Mouse (Mus musculus): ENCODE measurements around the gene Ralbp1. TPM values are rescaled to one million over a fixed set of nuclear protein-coding genes. Genes with fewer than 3 reads are reported as not detected.
A peak's percentile ranks its signal among the peaks of the same experiment; 100 is the strongest.

The Ralbp1 gene
- polyA plus RNA-seq, 1 experiment, result 60.5 TPM

DNA sequence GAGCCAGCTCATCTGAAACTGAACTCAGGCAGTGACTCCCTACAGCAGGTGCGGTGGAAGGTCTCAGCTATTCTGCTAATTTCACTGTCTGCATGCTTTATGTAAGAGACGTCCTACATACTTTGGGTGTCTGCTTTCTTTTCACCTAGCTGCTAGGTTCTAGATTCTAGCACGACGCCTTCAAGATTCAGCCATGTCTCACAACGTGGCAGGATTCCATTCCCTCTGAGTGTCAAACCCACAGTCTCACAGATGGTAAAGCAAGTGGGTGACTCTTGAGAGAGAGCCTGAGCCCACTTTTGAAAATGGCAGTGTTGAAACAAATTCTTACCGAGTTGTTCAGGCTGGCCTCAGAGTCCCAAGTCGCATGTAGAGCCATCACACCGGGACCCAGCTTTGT lies 18.2 kb upstream of the Ralbp1 start:
- TF ChIP-seq POLR2A (IDR thresholded peaks at IDR 0.05; ENCODE audit: borderline replicate concordance, extremely low read depth, low read depth, low read length) (no peak), CTCF (IDR thresholded peaks at IDR 0.05; ENCODE audit: insufficient read depth, low read length) (no peak)
- Histone ChIP-seq H3K4me1 (ENCODE audit: control insufficient read depth, insufficient read depth, low read length) (peaks cover 3% of the 10 kb centered on the region; the same call in 1 of the 2 replicates), H3K4me3 (replicated peaks; ENCODE audit: extremely low read depth, low read depth, low read length) (no peak overlapping the region)
- WGBS, result 95% methylated on average over 8 of the region's 8 CpGs
- DNase-seq, result no peak

DNA sequence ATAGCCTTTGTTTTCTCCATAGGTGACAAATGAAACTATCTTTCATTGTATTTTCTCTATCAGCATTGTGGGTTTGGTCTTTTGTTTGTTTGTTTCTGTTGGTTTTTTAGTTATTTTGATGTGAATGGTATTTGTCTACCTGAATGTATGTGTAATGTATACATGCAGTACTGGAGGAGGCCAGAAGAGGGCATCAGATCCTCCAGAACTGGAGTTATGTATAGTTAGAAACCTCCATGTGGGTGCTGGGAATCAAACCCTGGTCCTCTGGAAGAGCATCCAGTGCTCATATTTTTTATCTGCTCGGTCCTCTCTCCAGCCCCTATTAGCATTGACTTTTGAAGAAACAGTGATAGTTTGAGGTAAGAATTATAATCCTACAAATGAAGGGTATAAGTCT lies 17.4 kb upstream of the Ralbp1 start:
- TF ChIP-seq CTCF (IDR thresholded peaks at IDR 0.05; ENCODE audit: insufficient read depth, low read length) (no peak), POLR2A (IDR thresholded peaks at IDR 0.05; ENCODE audit: borderline replicate concordance, extremely low read depth, low read depth, low read length) (no peak)
- WGBS, result 92% methylated on average over 1 of the region's 1 CpGs
- Histone ChIP-seq H3K4me3 (replicated peaks; ENCODE audit: extremely low read depth, low read depth, low read length) (no peak overlapping the region), H3K4me1 (ENCODE audit: control insufficient read depth, insufficient read depth, low read length) (peaks cover 3% of the 10 kb centered on the region; the same call in 1 of the 2 replicates)
- DNase-seq, result no peak

DNA sequence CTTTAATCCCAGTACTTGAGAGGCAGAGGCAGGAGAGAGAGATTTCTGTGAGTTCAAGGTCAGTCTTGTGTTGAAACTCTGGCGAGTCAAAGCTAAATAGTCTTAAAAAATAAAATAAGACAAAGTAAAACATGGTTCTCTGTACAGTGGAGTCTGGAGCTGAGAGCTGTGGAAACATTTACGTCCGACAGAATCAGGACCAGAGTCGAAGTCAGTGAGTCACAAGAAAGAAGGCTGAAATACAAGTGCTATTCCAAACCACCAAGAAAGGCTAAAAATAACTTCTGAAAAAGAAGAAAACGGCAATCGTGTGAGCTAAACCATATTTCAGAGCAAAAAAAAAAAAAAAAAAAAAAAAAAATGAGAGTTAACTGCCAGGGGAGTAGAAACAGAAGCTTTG lies 16.7 kb upstream of the Ralbp1 start:
- peaks cover 3% of the 10 kb centered on the region; the same call in 1 of the 2 replicates for H3K4me1 ChIP-seq (ENCODE audit: control insufficient read depth, insufficient read depth, low read length)
- H3K4me3 ChIP-seq (replicated peaks; ENCODE audit: extremely low read depth, low read depth, low read length), result no peak overlapping the region
- whole genome bisulfite sequencing, result 75% methylated on average over 6 of the region's 6 CpGs
- TF ChIP-seq CTCF (IDR thresholded peaks at IDR 0.05; ENCODE audit: insufficient read depth, low read length), result no peak
- TF ChIP-seq POLR2A (IDR thresholded peaks at IDR 0.05; ENCODE audit: borderline replicate concordance, extremely low read depth, low read depth, low read length), result no peak
- no peak for DNase-seq

DNA sequence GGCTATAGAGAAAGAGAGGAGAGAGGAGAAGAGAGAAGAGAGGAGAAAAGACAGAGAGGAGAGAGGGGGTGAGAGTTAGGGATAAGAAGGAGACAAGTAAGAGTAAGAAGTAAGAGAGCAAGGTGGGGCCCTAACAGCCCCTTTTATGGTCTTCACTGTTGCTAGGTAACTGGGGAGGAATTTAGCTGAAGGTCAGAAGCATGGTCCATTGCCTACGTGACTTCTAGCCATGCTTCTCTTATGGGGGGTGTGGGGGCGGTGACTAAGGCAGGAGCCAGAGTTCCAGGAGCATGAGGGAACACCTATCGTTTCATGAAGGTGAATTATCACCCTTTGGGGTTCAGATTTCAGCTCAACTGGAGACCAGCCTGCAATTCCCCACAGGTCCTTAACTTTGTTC lies 10.4 kb upstream of the Ralbp1 start:
- Histone ChIP-seq H3K4me1 (ENCODE audit: control insufficient read depth, insufficient read depth, low read length) (no peaks in the 10 kb centered on the region), H3K4me3 (replicated peaks; ENCODE audit: extremely low read depth, low read depth, low read length) (no peak overlapping the region)
- 62% methylated on average over 3 of the region's 3 CpGs for WGBS
- TF ChIP-seq POLR2A (IDR thresholded peaks at IDR 0.05; ENCODE audit: borderline replicate concordance, extremely low read depth, low read depth, low read length) (no peak), CTCF (IDR thresholded peaks at IDR 0.05; ENCODE audit: insufficient read depth, low read length) (no peak)
- DNase-seq, result no peak

DNA sequence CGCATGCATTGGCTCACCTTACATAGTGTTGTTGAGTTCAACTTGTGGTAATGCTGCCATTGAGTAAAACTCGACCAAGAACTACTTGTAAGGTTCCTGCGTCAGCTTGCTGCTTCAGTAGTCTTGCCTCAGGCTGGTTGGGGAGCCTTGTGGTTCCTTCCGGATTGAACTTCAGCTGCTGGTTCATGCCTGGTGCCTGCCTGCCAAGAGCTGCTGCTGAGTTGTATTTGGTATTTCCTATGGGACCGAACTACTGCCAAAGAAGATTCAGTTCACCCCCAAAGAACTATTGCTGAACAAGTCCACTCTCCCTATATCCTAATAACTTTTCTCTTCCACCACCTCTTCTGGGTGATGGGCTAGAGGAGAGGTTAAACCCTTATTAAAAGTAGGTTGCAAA lies 3.9 kb upstream of the Ralbp1 start:
- DNase-seq, result no peak
- Histone ChIP-seq H3K4me3 (replicated peaks; ENCODE audit: extremely low read depth, low read depth, low read length) (no peak overlapping the region), H3K4me1 (ENCODE audit: control insufficient read depth, insufficient read depth, low read length) (peaks cover 5% of the 10 kb centered on the region; the same call in 1 of the 2 replicates)
- whole genome bisulfite sequencing, result 82% methylated on average over 5 of the region's 5 CpGs
- TF ChIP-seq POLR2A (IDR thresholded peaks at IDR 0.05; ENCODE audit: borderline replicate concordance, extremely low read depth, low read depth, low read length) (no peak), CTCF (IDR thresholded peaks at IDR 0.05; ENCODE audit: insufficient read depth, low read length) (no peak)

DNA sequence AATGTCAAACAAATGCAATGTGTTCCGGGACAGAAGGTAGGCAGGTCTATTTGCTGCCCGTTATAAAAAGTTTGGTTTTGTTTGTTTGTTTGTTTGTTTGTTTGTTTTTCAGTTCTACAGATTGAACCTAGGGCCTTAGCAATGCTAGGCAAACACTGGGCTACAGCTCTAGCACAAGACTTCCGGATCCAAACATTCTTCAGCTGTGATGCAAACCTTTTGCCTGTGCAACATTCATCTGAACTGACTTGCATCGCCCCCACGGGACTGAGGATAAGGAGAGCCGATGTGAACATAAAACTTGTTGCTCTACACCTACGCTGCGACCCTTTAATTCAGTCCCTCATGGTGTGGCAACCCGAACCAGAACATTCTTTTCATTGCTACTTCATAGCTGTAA lies 973 bp upstream of the Ralbp1 start:
- DNase-seq, result no peak
- WGBS, result 46% methylated on average over 9 of the region's 9 CpGs
- peaks cover 12% of the 10 kb centered on the region for H3K4me1 ChIP-seq (ENCODE audit: control insufficient read depth, insufficient read depth, low read length)
- TF ChIP-seq CTCF (IDR thresholded peaks at IDR 0.05; ENCODE audit: insufficient read depth, low read length) (no peak), POLR2A (IDR thresholded peaks at IDR 0.05; ENCODE audit: borderline replicate concordance, extremely low read depth, low read depth, low read length) (no peak)
- H3K4me3 ChIP-seq (replicated peaks; ENCODE audit: extremely low read depth, low read depth, low read length), result peak overlapping the region; percentile 37

DNA sequence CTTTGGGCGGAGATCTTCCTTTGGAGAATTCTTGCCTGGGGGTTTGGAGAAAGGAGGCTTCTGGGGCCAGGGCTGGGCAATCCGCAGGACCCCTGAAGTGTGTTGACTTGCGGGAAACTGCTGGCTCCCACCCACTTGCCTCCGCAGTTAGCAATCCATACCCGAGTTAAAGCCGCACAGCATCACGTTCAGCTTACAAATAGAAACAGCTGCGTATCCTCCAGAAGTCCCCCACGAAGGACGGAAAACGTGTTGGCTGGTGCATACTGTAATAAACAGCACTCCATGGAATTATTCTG lies 251 bp downstream of the Ralbp1 start:
- DNase-seq, result no peak
- H3K4me1 ChIP-seq (ENCODE audit: control insufficient read depth, insufficient read depth, low read length), result peaks cover 17% of the 10 kb centered on the region
- no peak for TF ChIP-seq POLR2A (IDR thresholded peaks at IDR 0.05; ENCODE audit: borderline replicate concordance, extremely low read depth, low read depth, low read length)
- no peak for TF ChIP-seq CTCF (IDR thresholded peaks at IDR 0.05; ENCODE audit: insufficient read depth, low read length)
- H3K4me3 ChIP-seq (replicated peaks; ENCODE audit: extremely low read depth, low read depth, low read length), result peak overlapping the region; percentile 77
- whole genome bisulfite sequencing, result under 1% methylated on average over 11 of the region's 11 CpGs

DNA sequence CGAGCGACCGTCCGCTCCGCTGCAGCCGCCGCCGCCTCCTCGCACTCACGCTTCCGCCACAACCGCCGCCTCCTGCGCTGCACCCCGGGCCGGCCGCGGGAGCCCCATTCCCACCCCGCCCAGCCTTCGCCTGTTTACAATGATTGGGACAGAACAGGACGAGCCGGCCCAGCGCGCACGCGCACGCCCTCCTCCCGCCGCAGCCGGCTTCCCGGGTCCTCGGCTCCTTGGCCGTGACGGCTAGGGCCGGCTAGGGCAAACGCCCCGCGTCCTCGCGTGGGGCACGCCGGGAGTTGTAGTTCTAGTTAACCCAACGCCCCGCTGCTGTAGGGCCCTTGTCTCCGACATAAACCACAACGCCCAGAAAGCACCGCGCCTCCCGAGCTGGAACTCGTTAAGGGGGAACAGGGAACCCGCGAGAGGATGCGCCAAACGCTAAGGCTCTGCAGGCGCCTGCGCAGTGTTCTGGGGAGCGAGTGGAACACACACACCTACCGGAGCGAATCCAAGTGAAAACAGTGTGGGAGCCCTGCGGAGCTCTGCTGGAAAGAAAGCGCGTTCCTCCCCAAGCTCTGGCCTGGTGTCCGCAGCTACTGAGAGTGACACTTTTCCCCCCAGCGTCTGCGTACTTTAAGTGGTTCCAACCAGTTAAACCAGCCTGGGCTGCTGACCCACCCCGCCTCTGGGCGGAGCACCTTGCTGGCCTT lies 754 bp downstream of the Ralbp1 start:
- WGBS, result under 1% methylated on average over 62 of the region's 67 CpGs
- Histone ChIP-seq H3K4me1 (ENCODE audit: control insufficient read depth, insufficient read depth, low read length) (peaks cover 17% of the 10 kb centered on the region), H3K4me3 (replicated peaks; ENCODE audit: extremely low read depth, low read depth, low read length) (peak overlapping the region; percentile 77)
- peak; percentile 98 for DNase-seq
- TF ChIP-seq CTCF (IDR thresholded peaks at IDR 0.05; ENCODE audit: insufficient read depth, low read length) (no peak), POLR2A (IDR thresholded peaks at IDR 0.05; ENCODE audit: borderline replicate concordance, extremely low read depth, low read depth, low read length) (peak; percentile 91; the same call in 1 of the 2 replicates)

DNA sequence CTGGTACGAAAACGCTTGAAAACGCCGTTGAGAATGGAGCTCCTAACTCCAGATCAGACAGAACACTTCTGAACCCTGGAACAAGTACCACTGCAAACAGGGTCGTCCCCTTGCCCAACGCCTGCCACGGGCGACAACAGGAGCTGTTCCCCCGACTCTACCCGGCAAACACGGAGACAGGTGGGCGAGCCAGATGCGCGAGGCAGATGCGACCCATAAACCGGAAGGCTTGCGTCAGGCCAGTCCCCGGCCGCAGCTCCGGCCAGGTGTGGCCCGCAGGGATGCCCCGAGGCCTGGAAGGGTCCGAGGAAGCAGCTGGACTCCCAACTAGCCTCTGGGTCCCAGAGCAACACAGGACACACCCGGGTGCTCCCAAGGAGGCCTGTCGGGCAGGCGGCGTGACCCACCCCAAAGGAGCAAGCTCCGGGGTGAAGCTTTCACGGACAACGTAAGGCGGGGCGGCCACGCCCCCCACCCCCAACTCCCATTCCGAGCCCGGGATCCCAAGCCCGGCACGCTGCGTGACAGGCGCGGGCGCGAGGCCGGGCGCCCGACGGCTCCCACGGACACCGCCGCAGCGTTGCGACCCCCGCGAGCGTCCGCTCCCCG lies 1.4 kb downstream of the Ralbp1 start:
- H3K4me1 ChIP-seq (ENCODE audit: control insufficient read depth, insufficient read depth, low read length), result peaks cover 17% of the 10 kb centered on the region
- WGBS, result under 1% methylated on average over 53 of the region's 56 CpGs
- H3K4me3 ChIP-seq (replicated peaks; ENCODE audit: extremely low read depth, low read depth, low read length), result peak overlapping the region; percentile 75
- DNase-seq, result peak; percentile 62
- TF ChIP-seq POLR2A (IDR thresholded peaks at IDR 0.05; ENCODE audit: borderline replicate concordance, extremely low read depth, low read depth, low read length) (0 out of 2 replicates have a peak, but pooled peaks have one; percentile 8), CTCF (IDR thresholded peaks at IDR 0.05; ENCODE audit: insufficient read depth, low read length) (no peak)

DNA sequence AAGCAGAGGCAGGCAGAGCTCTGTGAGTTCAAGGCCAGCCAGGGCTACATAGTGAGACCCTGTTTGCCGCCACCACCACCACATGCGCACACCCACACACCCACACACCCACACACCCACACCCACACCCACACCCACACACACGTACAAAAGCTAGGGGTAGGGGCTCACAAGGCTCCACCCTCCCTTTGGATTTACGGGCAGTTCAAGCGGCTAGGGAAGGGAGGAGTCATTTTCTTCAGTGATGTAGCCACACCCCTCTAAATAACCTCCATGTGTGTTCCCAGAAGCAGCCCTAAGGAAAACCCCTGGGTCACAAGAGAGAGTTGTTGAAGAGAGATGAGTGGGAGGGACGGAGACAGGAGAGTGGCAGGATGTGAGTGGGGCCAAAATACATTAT lies 8.6 kb downstream of the Ralbp1 start:
- Histone ChIP-seq H3K4me3 (replicated peaks; ENCODE audit: extremely low read depth, low read depth, low read length) (no peak overlapping the region), H3K4me1 (ENCODE audit: control insufficient read depth, insufficient read depth, low read length) (peaks cover 13% of the 10 kb centered on the region)
- TF ChIP-seq CTCF (IDR thresholded peaks at IDR 0.05; ENCODE audit: insufficient read depth, low read length) (no peak), POLR2A (IDR thresholded peaks at IDR 0.05; ENCODE audit: borderline replicate concordance, extremely low read depth, low read depth, low read length) (no peak)
- 53% methylated on average over 6 of the region's 6 CpGs for WGBS
- DNase-seq, result no peak

All from lung, adult 2 months (tissue).